Mouse (Mus musculus) olfactory bulb, adult 2 months (tissue): ENCODE measurements around the gene Ptp4a2.

Experiments used
- CTCF ChIP-seq: fragments of 200-500 bp; IDR thresholded peaks from 2 replicates; pipeline ENCODE4 v1.5.1; 2012; ENCODE audit warnings: low read depth, mild to moderate bottlenecking, low read length, moderate library complexity; ENCODE audit not compliant: insufficient read depth
- POLR2A ChIP-seq: fragments of 200-500 bp; IDR thresholded peaks from 2 replicates; pipeline ENCODE4 v1.6.1; 2012; ENCODE audit warnings: mild to moderate bottlenecking, low read depth, low read length, moderate library complexity; ENCODE audit not compliant: insufficient read depth

- TF ChIP-seq POLR2A (no peak), CTCF (no peak)
These were observed 7.6 kb downstream of the Ptp4a2 start for GRCm38 (mm10) chr4:129818506-129819195.
